Mouse (Mus musculus): Measurements from ENCODE around the gene Gm45521.

Gene Gm45521

GRCm38 (mm10) chr14:7952610-7953254 lies 4.4 kb upstream of the Gm45521 start:
- DNase-seq (ENCODE audit: low spot score), result no peak

GRCm38 (mm10) chr14:7954071-7954471 lies 3.0 kb upstream of the Gm45521 start:
- DNase-seq (ENCODE audit: low spot score), result no peak

GRCm38 (mm10) chr14:7956427-7956826 lies 661 bp upstream of the Gm45521 start:
- DNase-seq (ENCODE audit: low spot score), result no peak

GRCm38 (mm10) chr14:7960616-7961015 lies 3.5 kb downstream of the Gm45521 start:
- peak; percentile 53 for DNase-seq (ENCODE audit: low spot score)

- DNase-seq (ENCODE audit: low spot score), result no peak
These were observed 4.6 kb downstream of the Gm45521 start for GRCm38 (mm10) chr14:7961714-7962113.

GRCm38 (mm10) chr14:7962626-7963025 lies 5.5 kb downstream of the Gm45521 start:
- DNase-seq (ENCODE audit: low spot score), result no peak

GRCm38 (mm10) chr14:7963160-7963559 lies 6.1 kb downstream of the Gm45521 start:
- no peak for DNase-seq (ENCODE audit: low spot score)

- peak; percentile 84 for DNase-seq (ENCODE audit: low spot score)
These were observed 7.3 kb downstream of the Gm45521 start for GRCm38 (mm10) chr14:7964219-7964889.

- DNase-seq (ENCODE audit: low spot score), result no peak
These were observed 14.9 kb downstream of the Gm45521 start for GRCm38 (mm10) chr14:7971889-7972493.

- DNase-seq (ENCODE audit: low spot score), result no peak
These were observed 17.6 kb downstream of the Gm45521 start for GRCm38 (mm10) chr14:7974643-7975042.

- no peak for DNase-seq (ENCODE audit: low spot score)
These were observed 18.1 kb downstream of the Gm45521 start for GRCm38 (mm10) chr14:7975177-7975576.

GRCm38 (mm10) chr14:7977471-7977870 lies 20.4 kb downstream of the Gm45521 start:
- DNase-seq (ENCODE audit: low spot score), result no peak

- DNase-seq (ENCODE audit: low spot score), result no peak
These were observed 21.1 kb downstream of the Gm45521 start for GRCm38 (mm10) chr14:7978183-7978582.

- no peak for DNase-seq (ENCODE audit: low spot score)
These were observed 24.1 kb downstream of the Gm45521 start for GRCm38 (mm10) chr14:7981226-7981625.

- no peak for DNase-seq (ENCODE audit: low spot score)
These were observed 29.8 kb downstream of the Gm45521 start for GRCm38 (mm10) chr14:7986913-7987312.

- no peak for DNase-seq (ENCODE audit: low spot score)
These were observed 32.3 kb downstream of the Gm45521 start for GRCm38 (mm10) chr14:7989371-7989770.

GRCm38 (mm10) chr14:7989961-7990360 lies 32.9 kb downstream of the Gm45521 start:
- no peak for DNase-seq (ENCODE audit: low spot score)

GRCm38 (mm10) chr14:7991108-7991776 lies 34.2 kb downstream of the Gm45521 start:
- DNase-seq (ENCODE audit: low spot score), result no peak

GRCm38 (mm10) chr14:7992158-7992557 lies 35.1 kb downstream of the Gm45521 start:
- DNase-seq (ENCODE audit: low spot score), result no peak

GRCm38 (mm10) chr14:7994271-7994767 lies 37.2 kb downstream of the Gm45521 start, which contains the start of gene Dnase1l3:
Gene Dnase1l3, minus strand, starts transcription at chr14:7994573.
- peak; percentile 56 for DNase-seq (ENCODE audit: low spot score)

- DNase-seq (ENCODE audit: low spot score), result peak; percentile 93
These were observed 40.2 kb downstream of the Gm45521 start for GRCm38 (mm10) chr14:7997255-7997696.

- no peak for DNase-seq (ENCODE audit: low spot score)
These were observed 41.9 kb downstream of the Gm45521 start for GRCm38 (mm10) chr14:7999030-7999429.
